Mouse (Mus musculus) embryonic facial prominence, embryonic 13.5 days (tissue): ENCODE data around the gene Cdk14. TPM values are rescaled to one million over a fixed set of nuclear protein-coding genes. Genes with fewer than 3 reads are reported as not detected.
A peak's percentile ranks its signal among the peaks of the same experiment; 100 is the strongest.

Experiments
- ATAC-seq: fragments of 200-750 bp; cut with Nextera tagmentation; 2 replicates; pipeline ENCODE4 v1.8.0; 2017; ENCODE audit warnings: low read depth; ENCODE audit not compliant: insufficient number of reproducible peaks, insufficient read depth, low FRiP score, low TSS enrichment
- H3K27ac ChIP-seq: fragments of 300-500 bp; sonication (generic); 2 replicates; pipeline ENCODE4 v1.5.1; 2015; ENCODE audit warnings: moderate library complexity, mild to moderate bottlenecking, inconsistent platforms
- H3K27me3 ChIP-seq: fragments of 300-500 bp; sonication (generic); 2 replicates; pipeline ENCODE4 v1.6.1; 2015; ENCODE audit warnings: mild to moderate bottlenecking, inconsistent platforms
- H3K36me3 ChIP-seq: fragments of 300-500 bp; sonication (generic); 2 replicates; pipeline ENCODE4 v1.6.1; 2015; ENCODE audit warnings: mild to moderate bottlenecking, inconsistent platforms
- H3K4me1 ChIP-seq: fragments of 300-500 bp; sonication (generic); 2 replicates; pipeline ENCODE4 v1.6.1; 2015; ENCODE audit warnings: inconsistent platforms
- H3K4me2 ChIP-seq: fragments of 300-500 bp; sonication (generic); 2 replicates; pipeline ENCODE4 v1.6.1; 2015; ENCODE audit warnings: moderate library complexity, mild to moderate bottlenecking, inconsistent platforms
- H3K4me3 ChIP-seq: fragments of 300-500 bp; sonication (generic); 2 replicates; pipeline ENCODE4 v1.5.1; 2015; ENCODE audit warnings: mild to moderate bottlenecking, inconsistent platforms
- H3K9ac ChIP-seq: fragments of 300-500 bp; sonication (generic); 2 replicates; pipeline ENCODE4 v1.6.1; 2015; ENCODE audit warnings: mild to moderate bottlenecking, inconsistent platforms
- H3K9me3 ChIP-seq: fragments of 300-500 bp; sonication (generic); 2 replicates; pipeline ENCODE4 v1.6.1; 2016; ENCODE audit warnings: inconsistent platforms
- WGBS: fragments of 180-500 bp; shearing (Covaris S2); methylation state at CpG from one replicate; pipeline ENCODE4 v1.1.7; 2015; ENCODE audit warnings: mixed read lengths; 5-methylcytosine and 5-hydroxymethylcytosine counted together
- polyA plus RNA-seq: library from polyadenylated mRNA; unstranded; fragments of >200 nt; fragmentation: Nextera tagmentation; extraction: Ambion mirVana; gene quantifications from 2 replicates; pipeline ENCODE4 v1.2.1, GENCODE M21; 2015

The Cdk14 gene
- polyA plus RNA-seq, 1 experiment from 2014 or later = 24.5 TPM

DNA sequence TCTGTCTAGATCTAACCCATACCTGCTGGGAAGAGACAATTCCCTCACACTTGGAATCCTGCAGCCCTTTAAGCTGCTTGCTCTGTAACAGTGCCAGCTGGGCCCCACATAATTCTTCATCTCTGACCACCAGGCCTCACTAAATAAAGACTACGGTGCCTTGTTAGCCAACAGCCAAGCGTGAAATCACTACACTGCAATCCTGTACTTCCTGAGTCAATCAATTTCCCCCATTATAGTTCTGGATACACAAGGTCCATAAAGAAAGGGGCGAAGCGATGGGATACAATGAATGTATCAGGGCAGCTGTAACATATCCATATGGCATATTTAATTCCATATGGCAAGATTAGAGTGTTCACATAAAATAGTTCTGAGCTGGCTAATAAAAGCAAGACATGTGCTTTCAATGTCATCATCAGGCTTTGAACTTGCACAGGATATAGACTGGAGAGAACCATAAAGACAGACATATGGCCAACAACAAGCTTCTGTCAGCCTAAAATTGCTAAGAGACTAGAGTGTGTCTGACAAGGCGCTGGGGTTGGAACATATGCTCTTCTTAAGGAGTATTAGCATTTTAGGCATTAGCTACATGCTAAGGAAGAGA lies 562.0 kb downstream of the Cdk14 start:
- ATAC-seq = no peak

GRCm38 (mm10) chr5:4853503-4853902 lies 566.6 kb downstream of the Cdk14 start:
- H3K27me3 ChIP-seq = no peaks in the 10 kb centered on the region
- no peak overlapping the region for H3K4me3 ChIP-seq
- ATAC-seq = no peak
- H3K4me1 ChIP-seq = 0 out of 2 replicates have a peak, but pooled peaks cover 8% of the 10 kb centered on the region
- no peaks in the 10 kb centered on the region for H3K36me3 ChIP-seq
- no peaks in the 10 kb centered on the region for H3K9me3 ChIP-seq
- H3K27ac ChIP-seq = no peak overlapping the region
- H3K4me2 ChIP-seq = no peak overlapping the region
- WGBS = 60% methylated on average over 2 of the region's 2 CpGs
- no peak overlapping the region for H3K9ac ChIP-seq

More for the DNA sequence above, 562.0 kb downstream of the Cdk14 start:
- H3K4me2 ChIP-seq = no peak overlapping the region
- H3K27ac ChIP-seq = no peak overlapping the region
- H3K36me3 ChIP-seq = no peaks in the 10 kb centered on the region
- no peaks in the 10 kb centered on the region for H3K9me3 ChIP-seq
- WGBS = 42% methylated on average over 5 of the region's 5 CpGs
- H3K27me3 ChIP-seq = no peaks in the 10 kb centered on the region
- no peak overlapping the region for H3K9ac ChIP-seq
- H3K4me1 ChIP-seq = 0 out of 2 replicates have a peak, but pooled peaks cover 7% of the 10 kb centered on the region
- no peak overlapping the region for H3K4me3 ChIP-seq

DNA sequence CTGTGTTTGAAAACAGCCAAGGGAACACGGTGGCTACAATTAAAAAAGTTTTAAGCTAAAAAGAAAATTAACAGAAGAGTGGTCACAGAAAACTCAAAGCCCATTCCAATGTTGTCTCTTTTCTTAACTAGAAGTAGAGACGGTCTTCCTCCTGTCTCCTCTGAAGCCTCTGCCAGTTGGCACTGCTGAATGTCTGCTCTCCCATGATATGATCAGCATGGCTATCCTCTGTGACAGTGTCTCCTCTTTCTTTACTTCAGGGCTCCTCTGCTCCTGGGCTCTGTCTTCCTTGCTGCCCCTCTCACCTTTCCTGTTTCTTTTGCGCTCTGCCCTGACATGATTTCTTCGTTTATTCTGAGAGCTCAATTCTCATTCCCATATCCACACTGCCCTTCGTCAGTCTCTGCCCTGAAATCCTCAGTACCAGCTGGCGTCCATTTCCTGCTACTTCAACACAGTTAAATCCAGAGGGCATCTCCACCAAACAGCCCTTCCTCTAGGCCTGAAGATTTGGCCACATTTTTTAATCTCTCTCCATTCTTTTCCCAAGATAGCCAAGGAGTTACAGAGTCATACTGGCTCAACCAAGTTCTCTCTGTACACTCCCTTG lies 567.3 kb downstream of the Cdk14 start:
- no peak for ATAC-seq
- Histone ChIP-seq H3K9ac (no peak overlapping the region), H3K4me1 (0 out of 2 replicates have a peak, but pooled peaks cover 5% of the 10 kb centered on the region), H3K27ac (peak overlapping the region; percentile 35; the same call in 1 of the 2 replicates), H3K9me3 (no peaks in the 10 kb centered on the region), H3K36me3 (no peaks in the 10 kb centered on the region), H3K4me2 (no peak overlapping the region), H3K4me3 (no peak overlapping the region), H3K27me3 (no peaks in the 10 kb centered on the region)
- 71% methylated on average over 6 of the region's 6 CpGs for WGBS

GRCm38 (mm10) chr5:4851934-4852710 lies 568.0 kb downstream of the Cdk14 start:
- ATAC-seq = no peak
- Histone ChIP-seq H3K4me2 (no peak overlapping the region), H3K27ac (no peak overlapping the region), H3K4me1 (0 out of 2 replicates have a peak, but pooled peaks cover 5% of the 10 kb centered on the region), H3K9ac (no peak overlapping the region), H3K9me3 (no peaks in the 10 kb centered on the region), H3K36me3 (no peaks in the 10 kb centered on the region), H3K27me3 (no peaks in the 10 kb centered on the region), H3K4me3 (no peak overlapping the region)
- WGBS = 71% methylated on average over 9 of the region's 9 CpGs

- no peak overlapping the region for H3K4me2 ChIP-seq
- no peak for ATAC-seq
- no peaks in the 10 kb centered on the region for H3K36me3 ChIP-seq
- 0 out of 2 replicates have a peak, but pooled peaks cover 5% of the 10 kb centered on the region for H3K4me1 ChIP-seq
- H3K9ac ChIP-seq = no peak overlapping the region
- H3K4me3 ChIP-seq = no peak overlapping the region
- H3K27me3 ChIP-seq = no peaks in the 10 kb centered on the region
- no peaks in the 10 kb centered on the region for H3K9me3 ChIP-seq
- no peak overlapping the region for H3K27ac ChIP-seq
- whole genome bisulfite sequencing = 96% methylated on average over 4 of the region's 4 CpGs
These were observed 568.7 kb downstream of the Cdk14 start for GRCm38 (mm10) chr5:4851245-4851933.

DNA sequence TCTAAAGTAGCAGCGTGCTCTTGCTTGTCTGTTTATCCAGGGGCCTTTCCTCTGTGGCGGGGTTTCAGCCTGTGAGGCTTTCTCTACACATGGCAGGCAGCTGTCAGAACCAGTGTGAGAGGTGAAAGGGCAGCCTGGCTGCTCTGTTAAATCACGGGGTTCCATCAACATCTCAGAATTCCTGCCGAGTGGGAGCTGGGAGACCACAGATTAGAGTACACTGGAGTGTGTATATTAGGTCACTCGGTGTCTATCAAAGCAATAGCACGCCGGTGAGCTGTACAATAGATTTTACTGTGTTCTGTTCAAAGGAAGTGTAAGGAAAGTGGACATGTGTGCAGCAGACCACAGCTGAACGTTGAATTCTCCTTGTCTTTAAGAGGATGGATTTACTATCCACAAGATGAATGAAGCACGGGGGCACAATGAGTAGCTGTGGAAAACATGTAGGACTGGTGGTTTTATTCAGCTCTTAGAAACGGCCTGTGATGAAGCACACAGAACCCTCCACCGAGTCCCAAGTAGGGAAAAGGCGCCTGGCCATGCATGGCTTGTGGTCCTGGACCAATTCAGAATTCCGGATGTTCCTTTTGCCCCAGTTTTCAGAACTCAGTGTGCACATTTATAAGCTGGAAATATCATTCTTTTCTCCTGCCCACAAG lies 585.2 kb downstream of the Cdk14 start:
- no peaks in the 10 kb centered on the region for H3K9me3 ChIP-seq
- ATAC-seq = no peak
- WGBS = 24% methylated on average over 13 of the region's 13 CpGs
- no peaks in the 10 kb centered on the region for H3K36me3 ChIP-seq
- H3K4me2 ChIP-seq = no peak overlapping the region
- no peak overlapping the region for H3K4me3 ChIP-seq
- no peaks in the 10 kb centered on the region for H3K27me3 ChIP-seq
- no peak overlapping the region for H3K9ac ChIP-seq
- H3K27ac ChIP-seq = no peak overlapping the region
- peaks cover 10% of the 10 kb centered on the region; the same call in 1 of the 2 replicates for H3K4me1 ChIP-seq

DNA sequence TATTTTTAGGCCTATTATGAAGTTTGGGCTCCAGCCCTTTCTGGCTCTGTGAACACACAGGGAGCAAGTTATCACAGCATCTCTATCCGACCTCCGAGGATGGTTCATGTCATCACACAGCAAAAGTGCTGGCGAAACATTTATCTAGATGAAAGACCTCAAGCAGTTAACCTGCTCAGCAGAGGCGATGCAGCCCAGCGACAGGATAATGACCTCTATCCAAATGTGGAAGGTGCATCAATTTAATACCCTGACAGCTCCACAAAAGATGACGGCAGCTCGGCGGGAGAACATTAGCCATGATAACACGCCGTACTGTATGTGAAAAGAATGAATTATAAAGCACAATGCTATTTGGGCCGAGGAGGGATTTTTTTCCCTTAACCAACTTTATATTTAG lies 586.2 kb downstream of the Cdk14 start:
- Histone ChIP-seq H3K4me3 (no peak overlapping the region), H3K9me3 (no peaks in the 10 kb centered on the region), H3K27ac (no peak overlapping the region), H3K36me3 (no peaks in the 10 kb centered on the region), H3K27me3 (no peaks in the 10 kb centered on the region), H3K4me2 (no peak overlapping the region), H3K9ac (no peak overlapping the region), H3K4me1 (peaks cover 10% of the 10 kb centered on the region; the same call in 1 of the 2 replicates)
- ATAC-seq = no peak
- 57% methylated on average over 11 of the region's 11 CpGs for WGBS

DNA sequence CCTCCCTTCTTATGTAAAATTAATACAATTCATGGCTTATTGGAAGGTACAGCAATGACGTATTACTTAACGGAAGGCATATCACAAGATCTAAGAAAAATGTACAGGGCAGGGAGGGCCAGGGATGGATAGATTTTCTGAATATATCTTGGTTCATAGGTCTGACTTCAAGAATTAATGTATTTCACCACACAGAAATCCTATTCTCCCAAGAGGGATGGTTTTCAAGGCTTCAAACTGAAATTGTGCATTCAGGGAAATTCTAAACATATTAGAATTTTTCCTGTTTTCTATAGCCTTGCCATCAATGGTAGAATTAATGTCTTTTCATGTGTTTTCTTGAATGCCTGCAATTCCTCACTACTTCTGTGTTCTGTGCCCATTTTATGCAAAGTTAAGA lies 593.2 kb downstream of the Cdk14 start:
- ATAC-seq = no peak
- H3K9me3 ChIP-seq = no peaks in the 10 kb centered on the region
- no peaks in the 10 kb centered on the region; the same call in 1 of the 2 replicates for H3K27me3 ChIP-seq
- H3K4me3 ChIP-seq = no peak overlapping the region
- H3K27ac ChIP-seq = no peak overlapping the region
- H3K36me3 ChIP-seq = no peaks in the 10 kb centered on the region
- no peak overlapping the region for H3K9ac ChIP-seq
- 57% methylated on average over 2 of the region's 2 CpGs for whole genome bisulfite sequencing
- H3K4me1 ChIP-seq = peaks cover 3% of the 10 kb centered on the region; the same call in 1 of the 2 replicates
- H3K4me2 ChIP-seq = no peak overlapping the region

DNA sequence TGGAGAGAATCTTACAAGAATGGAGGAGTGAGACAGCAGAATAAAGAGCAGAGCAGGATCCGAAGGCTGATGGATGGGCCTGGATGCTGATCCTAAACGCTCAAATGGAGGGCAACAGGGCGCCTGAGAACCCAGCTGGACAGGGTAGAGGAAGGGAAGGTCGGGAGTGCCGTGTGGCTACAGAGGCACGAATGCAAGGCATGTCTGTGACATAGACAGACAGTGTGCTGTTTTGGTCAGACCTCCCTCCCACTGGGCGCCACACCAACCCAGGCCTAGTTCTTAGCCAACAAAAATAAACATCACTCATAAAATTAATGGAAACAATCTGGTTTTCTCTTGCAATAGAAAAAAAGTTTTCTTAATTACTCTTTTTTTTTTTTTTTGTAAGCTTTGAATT lies 594.2 kb downstream of the Cdk14 start:
- no peaks in the 10 kb centered on the region; the same call in 1 of the 2 replicates for H3K27me3 ChIP-seq
- WGBS = 57% methylated on average over 7 of the region's 7 CpGs
- no peak for ATAC-seq
- H3K4me3 ChIP-seq = no peak overlapping the region
- H3K9ac ChIP-seq = no peak overlapping the region
- H3K4me2 ChIP-seq = no peak overlapping the region
- no peaks in the 10 kb centered on the region for H3K36me3 ChIP-seq
- no peaks in the 10 kb centered on the region for H3K9me3 ChIP-seq
- H3K27ac ChIP-seq = no peak overlapping the region
- peaks cover 11% of the 10 kb centered on the region for H3K4me1 ChIP-seq

- H3K36me3 ChIP-seq = no peaks in the 10 kb centered on the region
- no peak overlapping the region for H3K4me3 ChIP-seq
- ATAC-seq = peak; percentile 59; the same call in 1 of the 2 replicates
- no peak overlapping the region for H3K27ac ChIP-seq
- no peaks in the 10 kb centered on the region; the same call in 1 of the 2 replicates for H3K27me3 ChIP-seq
- no peak overlapping the region for H3K9ac ChIP-seq
- H3K9me3 ChIP-seq = no peaks in the 10 kb centered on the region
- 88% methylated on average over 4 of the region's 4 CpGs for WGBS
- peaks cover 11% of the 10 kb centered on the region for H3K4me1 ChIP-seq
- no peak overlapping the region for H3K4me2 ChIP-seq
These were observed 595.0 kb downstream of the Cdk14 start for GRCm38 (mm10) chr5:4825076-4825475.

- Histone ChIP-seq H3K4me2 (no peak overlapping the region), H3K27me3 (no peaks in the 10 kb centered on the region; the same call in 1 of the 2 replicates), H3K36me3 (no peaks in the 10 kb centered on the region), H3K27ac (no peak overlapping the region), H3K9ac (no peak overlapping the region), H3K9me3 (no peaks in the 10 kb centered on the region), H3K4me3 (no peak overlapping the region), H3K4me1 (peaks cover 11% of the 10 kb centered on the region)
- no peak for ATAC-seq
- WGBS = 55% methylated on average over 1 of the region's 1 CpGs
These were observed 595.9 kb downstream of the Cdk14 start for GRCm38 (mm10) chr5:4824171-4824570.
